Mouse (Mus musculus) lung, adult 18-20 months (tissue): ENCODE measurements around the gene Rpl23a.
"Not testable (repeated sequence)": the region's sequence is repeated elsewhere in the genome, so short reads cannot be mapped to it uniquely, and the experiment has no call there.

Experiments used
- DNase-seq, 2 experiments: peaks; one replicate each; pipeline ENCODE4 v3.0.0; 2022; ENCODE audit warnings: mixed read lengths in 2 of 2

Rpl23a gene

DNA sequence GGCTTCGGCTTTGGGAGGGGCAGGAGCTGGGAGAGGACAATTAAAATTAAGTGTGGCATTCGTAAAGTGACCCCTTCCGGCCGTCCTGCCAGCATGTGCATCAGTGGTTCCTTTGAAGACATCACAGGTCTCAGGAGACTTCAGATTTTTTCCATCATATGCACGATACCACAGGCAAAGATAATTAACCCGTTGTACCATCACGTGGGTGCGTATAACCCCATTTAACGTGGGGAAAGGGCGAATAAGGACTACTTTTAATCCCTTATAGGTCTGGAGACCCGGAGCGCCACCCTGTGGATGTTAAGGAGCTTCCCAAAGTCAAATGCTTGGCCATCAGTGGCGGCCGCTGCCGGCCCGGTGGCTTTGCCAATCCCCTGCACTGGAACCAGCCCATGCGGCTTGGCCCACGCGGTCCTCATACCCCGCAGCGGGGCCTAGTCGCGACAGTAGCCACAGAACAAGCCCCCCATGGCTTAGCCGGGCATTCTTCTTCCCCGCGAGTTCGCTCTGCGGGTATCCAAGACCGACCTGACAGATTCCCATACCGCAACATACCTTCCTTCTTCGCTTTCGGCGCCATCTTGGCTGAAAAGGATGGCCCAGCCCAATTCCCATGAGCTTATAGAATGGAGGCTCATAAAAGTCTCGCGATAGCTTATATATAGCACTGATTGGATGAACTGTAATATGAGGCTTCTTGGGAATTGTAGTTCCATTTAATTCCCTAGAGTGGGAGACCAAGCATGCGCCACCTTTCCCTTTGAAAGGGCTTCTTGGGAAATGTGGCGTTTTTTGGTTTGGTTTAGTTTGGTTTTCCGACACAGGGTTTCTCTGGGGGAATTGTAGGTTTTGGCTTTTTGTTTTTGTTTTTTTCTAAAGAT, at the start of gene Rpl23a:
Gene Rpl23a, minus strand, starts transcription at position 624 of the 884 bp plus-strand sequence.
- peak; percentile 82 to 84 for DNase-seq

DNA sequence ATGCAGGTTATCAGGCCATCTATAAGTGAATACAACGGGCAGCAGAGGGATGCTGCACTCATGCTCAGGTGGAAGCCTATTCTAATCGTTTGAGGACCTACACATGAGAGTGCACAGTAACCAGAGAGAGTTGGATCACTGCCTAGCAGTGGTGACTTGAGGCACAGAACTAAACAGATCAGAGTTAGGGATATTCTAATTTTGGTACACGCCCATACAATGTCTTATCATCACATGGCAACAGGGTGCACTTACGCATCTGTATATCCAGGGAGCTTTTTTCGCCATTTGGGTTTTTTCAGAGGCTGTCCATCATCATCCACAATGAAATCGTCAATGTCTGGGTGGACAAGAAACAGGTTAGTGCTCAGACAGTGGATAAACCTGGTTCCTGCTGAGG, 48.1 kb upstream of the Rpl23a start:
- no peak for DNase-seq

- no peak for DNase-seq
These were observed 40.2 kb upstream of the Rpl23a start for GRCm38 (mm10) chr11:78223586-78223985.

GRCm38 (mm10) chr11:78215709-78216317, 32.4 kb upstream of the Rpl23a start:
- DNase-seq = no peak

- peak in 1 of 2 experiments; percentile 34 for DNase-seq
These were observed 29.9 kb upstream of the Rpl23a start for GRCm38 (mm10) chr11:78213086-78213817.

- peak; percentile 22 to 47 for DNase-seq
These were observed 28.1 kb upstream of the Rpl23a start for GRCm38 (mm10) chr11:78211513-78211912.

DNA sequence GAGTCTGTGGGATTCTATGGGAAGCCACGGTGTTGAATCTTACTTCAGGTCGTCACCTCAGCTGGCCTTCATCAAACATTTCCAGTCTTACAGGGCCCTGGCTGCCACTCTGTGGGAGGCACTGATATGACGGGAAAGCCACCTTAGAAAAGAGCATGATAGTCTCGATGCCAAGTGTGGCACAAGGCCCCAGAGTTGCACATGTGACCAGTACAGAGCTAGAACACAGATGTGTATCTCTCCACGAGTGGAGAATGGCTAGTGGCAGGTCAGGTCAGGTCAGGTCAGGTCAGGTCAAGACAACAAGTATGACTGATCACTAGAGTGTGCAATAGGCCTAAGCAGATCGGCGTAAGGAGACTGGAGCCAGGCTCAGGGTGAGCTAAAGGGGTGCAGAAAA, 27.2 kb upstream of the Rpl23a start:
- no peak for DNase-seq

- no peak for DNase-seq
These were observed 26.5 kb upstream of the Rpl23a start for GRCm38 (mm10) chr11:78209886-78210285.

- DNase-seq = no peak
These were observed 23.8 kb upstream of the Rpl23a start for GRCm38 (mm10) chr11:78207190-78207589.

- DNase-seq = no peak
These were observed 22.2 kb upstream of the Rpl23a start for GRCm38 (mm10) chr11:78205361-78206206.

GRCm38 (mm10) chr11:78204287-78204686, 20.9 kb upstream of the Rpl23a start:
- DNase-seq = no peak

DNA sequence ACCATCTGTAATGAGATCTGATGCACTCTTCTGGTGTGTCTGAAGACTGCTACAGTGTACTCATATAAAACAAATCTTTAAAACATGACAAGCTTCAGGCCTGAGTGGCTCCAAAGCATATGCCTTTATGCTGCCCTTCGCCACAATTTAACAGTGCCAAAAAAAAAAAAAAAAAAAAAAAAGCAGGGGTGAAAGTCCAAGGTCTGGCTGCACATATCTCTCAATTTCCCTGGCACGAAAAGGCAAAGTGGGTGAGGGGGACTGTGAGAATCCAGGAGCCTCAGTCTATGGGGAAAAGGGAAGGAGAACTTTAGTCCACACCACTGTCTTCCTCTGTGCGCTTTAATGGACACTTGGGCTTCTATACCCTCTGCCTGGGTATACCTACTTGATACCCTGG, 19.0 kb upstream of the Rpl23a start:
- no peak for DNase-seq

DNA sequence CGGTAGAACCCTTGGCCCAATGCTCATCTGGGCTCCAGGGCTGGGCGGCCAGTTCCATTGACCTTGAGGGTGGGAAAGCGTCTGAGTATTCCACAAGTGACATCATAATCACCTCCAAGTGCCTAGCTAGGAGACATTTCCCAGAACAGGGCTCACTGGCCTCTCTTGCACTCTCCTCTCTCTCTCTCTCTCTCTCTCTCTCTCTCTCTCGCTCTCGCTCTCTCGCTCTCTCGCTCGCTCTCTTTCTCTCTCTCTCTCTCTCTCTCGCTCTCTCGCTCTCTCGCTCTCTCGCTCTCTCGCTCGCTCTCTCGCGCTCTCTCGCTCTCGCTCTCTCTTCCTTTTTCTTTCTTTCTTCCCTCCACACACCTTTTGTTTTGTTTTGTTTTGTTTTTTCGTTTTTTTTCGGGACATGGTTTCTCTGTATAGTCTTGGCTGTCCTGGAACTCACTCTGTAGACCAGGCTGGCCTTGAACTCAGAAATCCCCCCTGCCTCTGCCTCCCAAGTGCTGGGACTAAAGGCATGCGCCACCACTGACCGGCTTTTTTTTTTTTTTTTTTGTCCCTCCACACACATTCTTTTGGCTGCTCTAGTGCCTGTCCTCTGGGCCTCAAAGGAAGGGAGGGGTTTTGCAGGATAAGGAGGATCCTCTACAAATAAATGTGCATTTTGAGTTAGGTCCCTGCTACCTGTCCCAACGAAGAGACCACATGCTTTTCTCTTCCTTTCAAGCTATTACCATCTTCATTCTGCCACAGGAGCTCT, 11.9 kb upstream of the Rpl23a start:
- DNase-seq = no peak

- DNase-seq = peak; percentile 80 to 86
These were observed 11.2 kb upstream of the Rpl23a start for GRCm38 (mm10) chr11:78194411-78195100.

DNA sequence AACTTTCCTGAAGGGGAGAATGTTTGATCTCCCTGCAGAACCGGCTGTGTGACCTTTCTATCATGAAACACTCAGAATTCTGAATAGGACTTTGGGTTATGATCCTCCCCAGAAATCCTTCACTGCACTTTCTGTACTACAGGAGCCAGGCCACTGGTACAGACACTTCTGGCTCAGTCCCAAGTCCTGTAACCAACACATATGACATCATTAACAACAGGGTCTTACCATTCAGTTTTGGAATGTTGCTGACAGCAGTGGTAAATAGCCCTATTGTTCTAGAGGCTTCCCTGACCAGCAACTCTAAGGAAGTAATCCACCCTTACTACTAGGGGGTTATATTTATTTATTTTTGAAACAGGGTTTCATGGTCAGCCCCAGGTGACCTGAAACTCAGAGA, 9.7 kb upstream of the Rpl23a start, which contains the start of gene Proca1:
Gene Proca1, plus strand, starts transcription at position 280 of the 400 bp plus-strand sequence.
- DNase-seq = no peak

GRCm38 (mm10) chr11:78190041-78190440, 6.7 kb upstream of the Rpl23a start:
- DNase-seq = no peak

DNA sequence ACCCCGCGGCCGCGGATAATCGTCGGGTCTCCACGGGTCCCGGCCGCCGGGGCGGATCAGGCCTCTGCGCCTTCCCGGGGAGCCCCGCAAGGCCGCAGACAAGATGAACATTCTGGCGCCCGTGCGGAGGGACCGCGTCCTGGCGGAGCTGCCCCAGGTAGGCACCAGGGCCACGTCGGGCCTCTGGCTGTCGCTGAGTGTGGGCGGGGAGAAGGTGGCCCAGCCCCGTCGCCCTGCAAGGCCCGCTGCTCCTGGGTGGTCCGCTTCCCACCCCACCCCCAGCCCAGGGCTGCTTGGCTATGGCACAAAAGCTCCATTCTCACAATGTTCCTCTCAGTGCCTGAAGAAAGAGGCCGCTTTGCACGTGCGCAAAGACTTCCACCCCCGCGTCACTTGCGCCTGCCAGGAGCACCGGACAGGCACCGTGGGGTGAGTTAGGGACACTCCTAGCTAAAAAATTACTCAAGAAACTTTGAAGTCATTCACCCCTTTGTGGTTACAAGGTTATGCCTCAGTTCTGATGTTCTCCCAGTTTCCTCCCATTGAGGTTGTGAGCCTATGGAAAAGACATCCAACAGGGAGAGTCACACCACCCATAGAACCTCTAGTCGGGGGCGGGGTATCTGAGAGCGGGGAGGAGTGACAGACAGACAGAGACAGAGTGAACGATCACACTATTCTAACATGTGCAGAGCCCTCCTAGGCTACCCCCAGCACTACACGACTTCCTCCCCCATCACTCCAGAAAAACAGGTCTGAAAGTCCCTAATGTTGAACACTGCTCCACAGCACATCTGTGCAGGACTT, 6.1 kb upstream of the Rpl23a start:
- DNase-seq = peak; percentile 57 to 69

- peak; percentile 63 to 68 for DNase-seq
These were observed 5.2 kb upstream of the Rpl23a start, which contains the start of gene Rab34 for GRCm38 (mm10) chr11:78188331-78189233. Gene Rab34, plus strand, starts transcription at chr11:78188430.

- DNase-seq = not testable (repeated sequence)
These were observed 1.3 kb upstream of the Rpl23a start for GRCm38 (mm10) chr11:78184702-78185101.
